Mouse (Mus musculus): ENCODE results near the gene Masp2.
A peak's percentile ranks its signal among the peaks of the same experiment; 100 is the strongest.

Masp2 gene

DNA sequence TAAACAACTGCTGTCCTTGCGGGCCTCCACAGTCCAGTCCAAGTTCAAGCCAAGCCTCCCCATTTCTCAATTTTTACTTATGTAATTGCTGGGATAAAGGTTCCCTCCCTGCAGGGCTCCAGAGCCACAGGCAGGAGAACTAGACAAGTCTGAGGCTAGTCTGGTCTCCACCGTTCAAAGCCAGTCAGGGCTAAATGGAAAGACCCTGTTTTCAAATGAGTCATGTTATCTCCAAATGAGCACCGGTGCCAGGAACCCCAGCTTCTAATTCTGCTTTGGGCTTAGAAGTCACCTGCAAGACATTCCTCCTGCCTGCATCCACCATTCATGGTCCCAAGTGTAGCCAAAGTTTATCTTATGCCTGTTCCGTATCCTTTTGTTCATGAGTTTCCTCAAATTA, 483 bp upstream of the Masp2 start:
- no peak for DNase-seq (ENCODE audit: low spot score)

DNA sequence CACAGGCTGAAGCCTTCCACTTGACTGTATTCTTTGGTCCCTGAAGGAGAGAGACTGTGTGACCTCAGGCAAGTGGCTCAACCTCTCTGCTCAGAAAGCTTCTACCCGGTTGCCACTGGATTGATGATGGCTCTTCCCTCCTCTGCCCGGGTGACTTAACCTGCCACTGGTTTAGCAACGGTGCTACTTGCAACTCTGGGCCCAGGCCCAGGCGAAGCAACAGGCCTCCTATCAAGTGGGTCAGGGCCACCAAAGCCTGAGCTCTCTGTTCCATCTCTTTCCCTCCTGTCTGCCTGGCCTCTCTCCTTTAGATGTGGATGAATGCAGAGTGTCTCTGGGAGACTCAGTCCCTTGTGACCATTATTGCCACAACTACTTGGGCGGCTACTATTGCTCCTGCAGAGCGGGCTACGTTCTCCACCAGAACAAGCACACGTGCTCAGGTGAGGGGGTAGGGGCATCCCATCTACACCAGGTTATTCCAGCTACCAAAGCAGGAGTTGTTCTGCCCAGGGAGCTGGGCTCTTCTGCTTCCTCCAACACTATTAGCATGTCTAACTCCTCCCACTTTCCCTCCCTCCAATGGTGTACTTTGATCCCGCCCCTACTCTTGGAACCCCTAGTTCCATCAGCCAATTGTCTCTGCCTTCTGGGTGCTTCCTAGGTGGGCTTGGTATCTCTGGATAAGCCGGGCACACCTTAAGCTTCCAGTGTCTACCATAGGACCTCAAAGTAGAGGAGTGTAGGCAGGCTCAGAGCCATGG, 1.2 kb downstream of the Masp2 start:
- DNase-seq (ENCODE audit: low spot score): no peak

DNA sequence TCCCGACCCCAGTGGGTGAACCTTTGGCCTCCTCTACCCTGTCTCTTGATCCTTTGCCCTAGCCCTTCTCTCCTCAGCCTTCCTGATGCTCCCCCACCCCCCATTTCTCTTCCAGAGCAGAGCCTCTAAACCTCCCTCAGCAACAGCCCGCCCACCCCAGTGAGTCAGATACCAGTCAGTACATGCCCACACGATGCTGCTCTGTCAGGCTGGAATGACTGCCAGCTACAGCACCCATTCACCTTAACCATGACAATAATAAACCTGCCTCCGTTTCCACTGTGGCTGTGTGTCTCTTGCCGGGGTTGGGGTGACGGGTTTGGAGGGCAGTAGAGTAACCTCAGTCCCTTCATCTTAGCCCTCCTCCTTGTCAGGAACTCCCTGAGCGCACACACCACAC, 1.8 kb downstream of the Masp2 start:
- no peak for DNase-seq (ENCODE audit: low spot score)

DNA sequence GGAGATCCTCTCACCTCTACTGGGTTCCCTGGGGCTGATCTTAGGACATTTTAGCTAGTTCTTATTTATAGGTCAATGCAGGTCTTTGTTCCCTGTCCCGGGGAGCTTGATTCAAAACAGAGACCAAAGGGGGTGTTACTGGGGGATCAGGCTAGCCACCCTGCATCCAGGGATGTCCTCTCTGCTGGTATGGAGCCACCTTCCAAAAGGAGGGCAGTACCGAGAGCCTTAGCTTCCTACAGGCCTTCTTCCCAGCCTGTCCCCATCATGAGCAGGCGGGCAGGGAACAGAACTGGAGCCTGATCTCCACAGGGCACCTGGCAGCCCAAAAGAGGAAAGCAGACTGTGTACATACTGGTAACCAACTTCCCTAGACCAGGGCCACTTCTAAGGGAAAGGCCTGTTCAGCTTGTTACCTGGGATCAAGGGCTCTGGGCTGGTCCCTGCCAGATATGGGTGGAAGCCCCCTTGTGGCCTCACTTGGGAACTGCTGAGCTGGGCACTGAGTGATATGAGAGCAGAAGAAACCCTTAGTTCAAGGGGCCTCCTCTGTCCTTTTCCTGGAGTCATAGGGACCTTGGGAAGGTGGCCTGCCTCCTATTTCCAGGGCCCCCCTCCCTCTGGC, 2.3 kb downstream of the Masp2 start:
- no peak for DNase-seq (ENCODE audit: low spot score)

DNA sequence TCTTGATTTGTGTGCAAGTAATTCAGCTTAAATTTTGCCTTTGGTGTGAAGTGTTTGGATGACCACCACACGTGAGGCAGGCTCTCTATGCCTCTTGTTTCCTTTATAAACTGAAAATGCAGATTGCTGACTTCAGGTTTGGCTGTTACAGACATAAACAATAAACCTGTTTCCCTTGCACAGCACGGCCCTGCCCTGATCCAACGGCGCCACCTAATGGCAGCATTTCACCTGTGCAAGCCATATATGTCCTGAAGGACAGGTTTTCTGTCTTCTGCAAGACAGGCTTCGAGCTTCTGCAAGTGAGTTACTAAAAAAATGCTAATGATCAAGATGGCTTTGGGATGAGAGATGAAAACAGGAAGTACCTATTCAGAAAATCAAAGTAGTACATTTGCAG, 5.4 kb downstream of the Masp2 start:
- DNase-seq (ENCODE audit: low spot score): peak; percentile 61

DNA sequence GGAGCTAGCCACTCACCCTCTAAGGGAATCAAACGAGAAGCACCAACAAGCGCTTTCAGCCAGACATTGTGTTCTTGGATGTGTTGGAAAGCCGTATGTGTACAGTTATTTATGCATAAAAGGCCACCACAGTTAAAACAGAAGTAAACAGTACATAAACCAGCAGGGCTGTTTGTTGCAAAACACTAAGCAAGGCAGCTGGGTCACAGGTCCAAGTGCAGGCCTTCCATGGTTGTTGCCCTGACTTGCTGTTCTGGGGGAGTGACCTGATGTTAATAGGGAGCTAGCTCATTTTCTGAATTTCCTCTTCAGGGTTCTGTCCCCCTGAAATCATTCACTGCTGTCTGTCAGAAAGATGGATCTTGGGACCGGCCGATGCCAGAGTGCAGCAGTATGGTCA, 7.5 kb downstream of the Masp2 start:
- DNase-seq (ENCODE audit: low spot score): no peak

DNA sequence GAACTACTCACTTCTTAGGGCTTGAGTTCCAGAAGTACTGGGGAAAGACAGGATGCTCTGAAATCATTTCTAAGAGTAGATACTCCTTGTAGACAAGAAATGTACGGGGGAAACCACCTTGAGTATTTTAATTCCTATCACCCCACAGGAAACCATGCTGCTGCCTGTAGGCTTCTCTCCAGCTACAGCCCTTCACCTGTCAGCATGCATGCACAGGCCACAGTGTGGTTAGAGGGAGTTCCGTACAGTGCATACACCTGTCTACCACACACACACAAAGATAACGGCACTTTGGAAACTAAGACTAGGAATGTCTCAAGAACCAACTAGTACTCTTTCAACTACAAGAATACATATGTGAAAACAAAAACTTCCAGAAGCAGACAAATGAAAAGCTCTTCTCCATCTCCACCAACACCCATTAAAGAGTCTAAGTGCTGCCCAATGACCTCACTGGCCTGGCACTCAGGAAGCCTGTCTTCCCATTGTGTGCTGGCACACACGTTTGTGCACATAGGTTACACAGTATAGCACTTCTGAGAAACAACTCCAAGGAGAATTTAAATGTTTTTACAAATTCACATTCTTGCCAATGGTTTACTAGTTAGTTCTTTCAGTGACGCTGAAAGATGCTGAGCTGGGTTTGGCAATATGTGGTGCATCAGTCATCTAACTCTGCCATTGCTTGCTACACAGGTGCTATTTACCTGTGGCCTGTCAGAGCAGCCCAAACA, 8.4 kb downstream of the Masp2 start:
- no peak for DNase-seq (ENCODE audit: low spot score)

DNA sequence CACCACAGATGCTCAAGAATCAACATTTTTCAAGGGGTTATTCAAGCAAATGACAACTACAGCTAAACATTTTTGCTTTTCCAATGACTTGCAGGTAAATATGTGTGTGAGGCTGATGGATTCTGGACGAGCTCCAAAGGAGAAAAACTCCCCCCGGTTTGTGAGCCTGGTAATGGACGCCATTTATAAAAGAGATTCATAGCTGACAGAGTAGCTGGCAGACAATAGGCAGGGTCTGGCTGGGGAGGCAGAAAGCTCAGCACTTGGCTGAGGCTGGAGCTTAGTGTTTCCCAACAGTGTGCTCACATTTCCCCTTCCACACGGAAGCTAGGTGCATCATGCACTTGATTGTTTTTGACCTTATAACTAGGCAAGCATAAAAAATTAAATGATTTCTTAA, 10.2 kb downstream of the Masp2 start:
- no peak for DNase-seq (ENCODE audit: low spot score)

DNA sequence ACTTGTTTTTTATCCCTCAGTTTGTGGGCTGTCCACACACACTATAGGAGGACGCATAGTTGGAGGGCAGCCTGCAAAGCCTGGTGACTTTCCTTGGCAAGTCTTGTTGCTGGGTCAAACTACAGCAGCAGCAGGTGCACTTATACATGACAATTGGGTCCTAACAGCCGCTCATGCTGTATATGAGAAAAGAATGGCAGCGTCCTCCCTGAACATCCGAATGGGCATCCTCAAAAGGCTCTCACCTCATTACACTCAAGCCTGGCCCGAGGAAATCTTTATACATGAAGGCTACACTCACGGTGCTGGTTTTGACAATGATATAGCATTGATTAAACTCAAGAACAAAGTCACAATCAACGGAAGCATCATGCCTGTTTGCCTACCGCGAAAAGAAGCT, 11.4 kb downstream of the Masp2 start:
- DNase-seq (ENCODE audit: low spot score): no peak

DNA sequence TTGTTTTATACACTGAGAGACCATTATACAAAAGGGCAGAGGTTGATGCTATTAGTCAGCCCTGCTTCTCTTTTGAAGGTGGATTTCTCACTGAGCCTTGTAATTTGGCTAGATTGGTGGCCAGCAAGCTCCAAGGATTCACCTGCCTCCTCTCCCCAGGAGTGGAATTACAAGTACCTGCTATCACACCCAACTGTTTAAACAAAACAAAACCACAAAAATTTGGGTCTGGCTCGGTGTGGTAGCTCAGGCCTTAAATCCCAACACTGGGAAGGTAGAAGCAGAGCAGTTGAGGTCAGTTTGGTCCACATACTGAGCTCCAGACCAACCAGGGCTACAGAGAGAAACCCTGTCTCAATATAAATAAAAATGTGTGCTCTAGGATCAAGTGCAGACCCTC, 17.5 kb downstream of the Masp2 start:
- no peak for DNase-seq (ENCODE audit: low spot score)

DNA sequence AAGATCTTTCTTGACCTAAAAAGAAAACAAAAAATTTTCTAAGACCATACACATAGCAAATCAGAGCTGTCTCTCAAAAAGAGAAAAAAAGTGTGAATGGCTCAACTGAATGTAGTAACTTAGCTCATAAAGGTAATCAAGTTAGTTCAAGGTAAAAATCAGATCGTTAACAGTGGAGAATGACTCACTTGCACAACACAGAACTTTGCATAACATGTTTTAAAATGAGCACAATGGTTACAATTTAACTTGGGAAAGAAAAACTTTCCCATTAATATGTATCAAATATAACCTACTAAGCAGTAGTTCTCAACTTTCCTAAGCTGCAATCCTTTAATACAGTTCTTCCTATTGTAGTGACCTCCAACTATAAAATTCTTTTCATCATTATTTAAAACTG, 18.4 kb downstream of the Masp2 start:
- DNase-seq (ENCODE audit: low spot score): no peak

DNA sequence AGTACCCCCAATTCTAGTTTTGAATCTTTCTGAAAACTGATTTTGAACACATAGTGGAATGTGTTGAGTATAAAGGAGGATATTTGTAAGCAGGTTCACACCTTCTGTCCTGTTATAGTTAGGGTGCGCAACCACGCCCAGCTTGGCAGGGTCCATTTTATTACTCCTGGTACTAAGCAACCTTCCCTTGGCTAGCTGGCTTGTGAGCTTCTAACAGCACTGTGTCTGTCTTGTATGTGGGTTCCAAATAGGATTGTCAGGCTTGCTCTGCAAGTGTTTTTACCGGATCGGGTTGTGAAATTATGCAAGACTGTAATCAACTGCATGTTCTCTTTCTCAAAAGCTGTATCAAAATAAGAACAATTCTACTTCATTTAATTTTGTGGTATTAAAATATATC, 20.1 kb downstream of the Masp2 start:
- DNase-seq (ENCODE audit: low spot score): no peak

DNA sequence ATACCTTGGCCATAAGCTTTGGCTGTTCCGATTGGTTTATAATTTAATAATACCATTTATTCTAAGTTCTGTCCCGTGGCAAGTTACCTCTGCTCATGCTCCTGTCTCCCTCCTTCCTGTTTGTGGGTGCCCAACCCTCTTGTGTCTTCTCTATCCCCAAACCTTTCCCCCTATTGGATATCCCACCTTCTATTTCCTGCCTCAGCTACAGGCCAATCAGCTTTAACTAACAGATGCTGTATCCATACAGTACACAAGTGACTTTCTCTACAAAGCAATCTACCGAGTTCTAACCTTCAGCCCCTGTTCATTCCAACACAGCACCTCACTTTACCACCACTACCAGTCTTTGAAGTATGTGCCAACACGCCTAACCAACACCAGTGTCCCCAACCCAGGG, 21.3 kb downstream of the Masp2 start:
- DNase-seq (ENCODE audit: low spot score): no peak

DNA sequence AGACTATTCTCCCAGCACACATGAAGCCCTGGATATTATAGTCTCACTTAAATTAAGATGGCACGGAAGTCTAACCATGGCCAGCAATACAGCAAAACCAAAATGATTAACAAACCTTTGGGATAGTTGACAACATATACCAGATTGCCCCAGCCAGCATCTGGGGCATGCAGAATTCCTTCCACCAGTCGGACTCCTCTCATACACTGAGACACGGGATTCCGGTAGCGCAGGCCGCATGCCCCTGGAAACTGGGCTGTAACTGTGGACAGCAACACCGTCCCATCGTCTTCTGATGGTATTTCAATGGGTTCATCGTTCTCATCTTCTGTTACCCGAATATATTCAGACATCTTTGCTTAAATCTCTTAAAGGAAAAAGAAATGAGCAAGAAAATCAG, 22.7 kb downstream of the Masp2 start:
- DNase-seq (ENCODE audit: low spot score): no peak

DNA sequence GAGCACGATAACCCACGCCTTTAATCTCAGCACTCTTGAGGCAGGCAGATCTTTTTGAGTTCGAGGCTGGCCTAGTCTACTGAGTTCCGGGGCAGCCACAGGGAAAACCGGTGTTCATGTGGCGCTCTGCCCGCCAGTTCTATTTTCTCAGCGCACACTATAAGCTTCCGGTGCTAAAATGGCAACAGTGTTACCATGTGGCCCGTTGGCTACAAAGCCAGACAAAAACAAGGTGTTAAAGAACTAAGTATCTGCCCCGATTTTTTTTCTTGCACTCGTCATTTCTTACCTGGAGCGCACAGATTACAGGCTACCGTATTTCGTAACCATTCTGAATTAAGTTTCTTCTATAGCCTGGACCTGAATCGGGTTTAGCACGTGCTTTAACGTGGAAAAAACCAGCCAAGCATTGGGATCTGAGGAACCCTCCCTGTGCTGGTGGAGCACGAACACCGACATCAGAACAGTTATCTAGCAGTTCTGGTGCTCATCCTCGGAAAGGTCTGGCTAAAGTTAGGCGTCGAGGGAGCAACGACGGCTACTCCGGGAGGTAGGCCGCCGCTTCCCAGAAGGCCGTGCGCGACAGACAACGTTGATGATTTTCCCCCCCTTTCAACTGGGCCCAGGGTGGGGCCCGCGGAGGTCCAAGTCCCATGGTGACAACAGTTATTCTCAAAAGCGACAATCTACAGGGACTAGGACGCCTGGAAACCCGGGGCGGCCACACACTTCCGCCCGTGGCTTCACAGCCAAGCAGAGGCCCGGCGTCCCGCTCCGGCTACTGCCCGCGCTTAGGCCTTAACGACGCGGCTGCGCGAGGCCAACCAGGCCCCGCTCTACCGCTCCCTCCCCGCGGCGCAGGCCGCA, 23.6 kb downstream of the Masp2 start:
- peak; percentile 81 for DNase-seq (ENCODE audit: low spot score)

DNA sequence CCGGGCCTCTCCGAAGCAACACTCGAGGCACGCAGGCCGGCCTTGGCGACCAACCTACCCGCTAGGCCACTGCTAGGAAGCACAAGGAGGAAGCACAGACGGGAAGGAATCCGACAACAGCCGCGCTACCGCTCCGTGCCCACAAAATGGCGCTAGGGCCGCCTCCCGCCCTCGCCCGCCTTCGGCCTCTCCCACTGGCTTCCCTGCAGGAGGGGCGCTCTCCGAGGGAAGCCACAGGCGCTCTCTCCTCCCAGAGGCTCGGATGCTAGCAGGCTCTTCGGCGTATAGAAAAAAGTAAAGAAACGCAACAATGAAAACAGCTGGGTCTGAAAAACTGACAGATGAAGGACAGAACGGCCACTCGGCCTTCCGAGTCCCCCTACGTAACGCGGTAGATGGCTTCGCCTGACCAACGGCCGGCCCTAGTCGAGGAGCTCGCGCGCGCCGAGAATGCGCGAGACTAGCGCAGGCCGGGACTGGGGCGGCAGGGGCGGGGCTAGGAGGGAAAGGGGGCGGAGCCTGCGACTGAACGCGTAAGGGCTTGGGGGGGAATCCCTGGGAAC, 24.4 kb downstream of the Masp2 start, which contains the start of gene Tardbp:
Gene Tardbp, minus strand, starts transcription at position 397 of the 563 bp plus-strand sequence.
- DNase-seq (ENCODE audit: low spot score): peak; percentile 96

DNA sequence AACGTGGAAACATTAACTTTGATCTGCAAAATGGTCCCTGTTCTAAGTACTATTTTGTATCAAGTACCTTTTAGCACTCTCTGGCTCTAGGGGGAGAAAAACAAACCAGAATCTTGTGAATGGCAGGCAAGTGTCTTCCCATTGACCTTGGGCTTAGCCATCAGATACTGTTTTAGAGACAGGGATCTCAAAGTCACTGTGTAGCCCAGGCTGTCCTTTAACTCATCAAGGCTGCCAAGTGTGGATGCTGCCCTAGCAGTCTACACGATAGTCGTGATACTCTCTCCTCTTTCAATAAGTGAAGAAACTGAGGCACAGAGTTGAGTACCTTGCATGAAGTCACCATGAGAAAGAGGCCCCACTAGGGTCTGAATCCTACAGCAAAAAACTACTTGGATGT, 24.9 kb downstream of the Masp2 start:
- DNase-seq (ENCODE audit: low spot score): no peak

DNA sequence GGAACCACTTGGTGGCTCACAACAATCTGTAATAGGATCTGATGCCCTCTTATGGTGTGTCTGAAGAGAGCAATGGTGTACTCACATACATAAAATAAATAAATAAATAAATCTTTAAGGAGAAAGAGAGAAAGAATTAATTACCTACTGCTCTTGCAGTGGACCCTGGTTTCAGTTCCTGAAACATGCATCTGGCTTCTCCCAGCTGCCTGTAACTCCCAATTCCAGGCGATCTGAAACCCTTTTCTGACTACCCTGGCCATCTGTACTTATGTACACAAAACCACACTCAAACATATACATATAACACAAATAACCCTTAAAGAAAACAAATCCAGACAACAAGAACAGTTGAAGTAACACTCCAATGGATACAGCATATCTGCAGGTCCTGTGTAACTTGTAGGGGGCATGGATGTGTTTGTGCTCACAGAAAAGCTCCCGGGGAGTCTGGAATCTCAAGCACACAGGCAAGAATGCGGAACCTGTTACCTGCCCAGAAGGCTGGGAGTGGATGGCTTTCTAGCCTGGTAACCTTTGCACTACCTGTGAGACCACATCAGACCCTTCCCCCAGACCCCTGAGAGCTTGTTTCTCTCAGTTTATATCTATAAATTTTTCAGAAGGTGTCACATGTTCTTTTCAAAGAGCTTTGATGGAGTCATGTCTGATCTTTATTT, 29.8 kb downstream of the Masp2 start:
- no peak for DNase-seq (ENCODE audit: low spot score)

DNA sequence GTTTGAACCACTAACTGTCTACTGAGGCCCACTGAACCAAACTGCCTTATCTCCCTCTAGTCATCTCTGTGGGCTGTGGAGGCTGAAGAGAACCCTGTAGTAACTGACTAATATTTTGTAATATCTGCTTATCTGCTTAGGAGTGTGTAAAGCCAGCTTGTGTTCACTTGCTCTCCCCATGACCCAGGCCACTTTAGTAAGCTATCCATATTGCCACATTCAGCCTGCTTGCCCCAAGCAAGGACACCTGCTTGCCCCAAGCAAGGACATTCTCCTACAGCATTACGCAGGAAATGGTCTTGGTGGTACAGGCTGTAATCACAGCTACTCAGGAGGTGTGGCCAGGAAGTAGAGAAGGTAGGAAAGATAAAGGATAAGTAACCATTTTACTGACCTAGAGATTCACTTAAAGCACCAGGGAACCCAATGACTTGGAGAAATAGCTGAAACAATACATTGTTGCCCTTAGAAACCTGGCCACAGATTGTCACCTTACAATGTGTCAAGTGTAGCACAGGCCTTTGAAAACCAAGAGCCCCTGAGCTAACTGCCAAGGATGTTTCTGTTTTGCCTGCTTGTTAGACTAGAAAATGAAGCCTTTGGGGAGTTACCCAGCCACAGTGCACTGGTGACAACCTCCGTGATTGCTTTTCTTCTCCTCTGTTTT, 31.2 kb downstream of the Masp2 start:
- DNase-seq (ENCODE audit: low spot score): peak; percentile 64

DNA sequence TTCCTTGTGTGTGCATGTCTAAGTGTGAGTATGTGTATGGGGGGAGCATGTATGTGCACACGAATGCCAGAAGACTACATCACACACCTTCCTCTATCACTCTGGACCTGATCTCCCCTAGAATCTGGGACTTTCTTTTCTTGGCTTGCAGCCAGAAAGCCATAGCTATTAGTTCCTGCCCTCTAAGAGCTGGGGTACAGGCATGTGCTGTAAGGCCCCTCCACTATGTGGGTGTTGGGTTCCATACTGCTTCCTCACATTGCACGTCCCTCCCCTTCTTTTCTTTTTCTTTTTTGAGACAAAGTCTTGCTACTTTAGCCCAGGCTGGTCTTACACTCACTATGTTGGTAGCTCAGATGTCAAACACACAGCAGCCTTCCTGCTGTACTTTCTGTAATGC, 33.0 kb downstream of the Masp2 start:
- DNase-seq (ENCODE audit: low spot score): no peak

DNA sequence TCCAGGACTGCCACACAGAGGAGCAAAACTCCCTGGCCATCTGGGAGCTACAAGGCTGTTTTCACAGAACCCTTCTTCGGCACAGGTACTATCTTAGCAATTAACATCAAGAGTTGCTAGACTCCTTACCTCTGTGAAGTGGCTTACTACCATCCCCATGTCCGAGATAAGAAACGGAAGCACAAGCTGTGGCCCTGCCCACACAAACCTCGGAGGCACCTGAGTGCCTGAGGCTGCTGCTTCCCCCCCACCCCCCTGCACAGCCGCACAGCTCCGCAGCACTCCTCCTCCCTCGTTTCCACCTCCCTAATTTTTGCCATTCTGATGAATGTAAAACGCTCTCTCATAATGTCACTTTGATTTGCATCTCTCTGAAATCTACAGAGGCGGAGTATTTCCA, 35.9 kb downstream of the Masp2 start:
- DNase-seq (ENCODE audit: low spot score): no peak

All from testis, postnatal 14 days (tissue).